Mouse (Mus musculus): ENCODE data around the gene Fam124b. TPM values are rescaled to one million over a fixed set of nuclear protein-coding genes. Genes with fewer than 3 reads are reported as not detected.

Gene Fam124b
- polyA plus RNA-seq, 1 experiment from 2014 or later: 0.77 TPM

DNA sequence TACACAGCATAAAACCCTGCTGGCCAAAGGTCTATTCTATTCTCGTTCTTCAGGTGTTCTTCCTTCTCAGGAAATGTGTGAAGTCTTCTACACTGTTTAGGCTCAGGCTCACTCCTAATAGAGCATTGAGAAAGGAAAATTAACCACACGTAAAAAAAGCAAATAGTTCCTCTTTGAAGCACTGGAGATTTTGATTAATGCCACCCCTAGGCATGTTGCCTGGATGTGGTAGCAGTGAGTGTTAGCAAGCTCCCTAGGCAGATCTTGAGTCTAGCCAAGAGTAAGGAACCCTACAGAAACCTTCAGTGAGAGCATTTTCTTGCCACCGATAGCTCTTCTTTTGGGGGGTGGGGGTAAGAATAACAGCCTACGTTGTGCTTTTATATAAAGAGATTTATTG, 51.7 kb downstream of the Fam124b start:
- Histone ChIP-seq H3K27ac (no peak overlapping the region), H3K9me3 (no peaks in the 10 kb centered on the region)

DNA sequence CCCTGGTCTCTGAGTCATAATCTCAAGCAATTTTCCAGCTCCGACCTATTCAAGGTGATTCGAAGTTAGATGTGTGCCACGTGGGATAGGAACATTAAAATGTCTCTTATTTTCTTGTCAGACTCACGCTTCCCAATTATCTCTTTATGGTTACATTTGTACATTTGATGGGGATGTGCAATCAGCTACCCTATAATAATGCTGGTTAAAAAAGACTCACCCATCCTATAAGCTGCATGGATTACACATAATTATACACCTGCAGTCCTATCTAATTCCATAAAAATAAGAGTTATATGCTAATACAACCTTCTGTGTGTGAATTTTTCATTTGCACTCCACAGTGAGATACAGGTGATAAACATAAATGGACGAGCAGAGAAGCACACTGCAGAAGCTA, 52.9 kb downstream of the Fam124b start:
- Histone ChIP-seq H3K9ac (no peak overlapping the region), H3K27me3 (no peaks in the 10 kb centered on the region), H3K36me3 (no peaks in the 10 kb centered on the region), H3K4me2 (replicated peaks) (no peak overlapping the region), H3K9me3 (no peaks in the 10 kb centered on the region), H3K4me1 (no peaks in the 10 kb centered on the region), H3K27ac (no peak overlapping the region), H3K4me3 (no peak overlapping the region)
- no peak for ATAC-seq (ENCODE audit: insufficient number of reproducible peaks, insufficient read depth, low FRiP score, low TSS enrichment)
- 81% methylated on average over 5 of the region's 5 CpGs for WGBS

More for the DNA sequence above, 51.7 kb downstream of the Fam124b start:
- WGBS: 79% methylated on average over 4 of the region's 4 CpGs
- H3K27me3 ChIP-seq: no peaks in the 10 kb centered on the region
- H3K9ac ChIP-seq: no peak overlapping the region
- no peak overlapping the region for H3K4me2 ChIP-seq (replicated peaks)
- H3K36me3 ChIP-seq: no peaks in the 10 kb centered on the region
- H3K4me3 ChIP-seq: no peak overlapping the region
- no peaks in the 10 kb centered on the region for H3K4me1 ChIP-seq
- no peak for ATAC-seq (ENCODE audit: insufficient number of reproducible peaks, insufficient read depth, low FRiP score, low TSS enrichment)

DNA sequence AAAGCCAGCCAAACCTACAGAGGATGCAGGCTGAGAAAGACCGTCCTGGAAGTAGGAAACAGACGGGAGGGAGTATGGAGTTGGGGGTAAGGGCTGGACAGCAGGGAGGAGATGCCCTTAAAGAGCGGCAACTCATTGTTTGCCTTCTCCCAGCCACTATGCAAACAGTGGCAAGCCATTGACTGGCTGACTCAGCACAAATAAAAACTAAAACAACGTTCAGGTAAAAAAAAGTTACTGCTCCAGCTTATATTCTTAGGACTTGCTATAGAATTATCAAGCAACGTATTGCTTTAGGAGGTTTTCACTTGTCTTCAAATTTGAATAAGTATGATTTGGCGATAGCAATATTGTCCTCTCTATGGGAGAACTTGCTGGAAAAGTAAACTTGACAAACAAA, 55.3 kb downstream of the Fam124b start:
- H3K9me3 ChIP-seq: no peaks in the 10 kb centered on the region

DNA sequence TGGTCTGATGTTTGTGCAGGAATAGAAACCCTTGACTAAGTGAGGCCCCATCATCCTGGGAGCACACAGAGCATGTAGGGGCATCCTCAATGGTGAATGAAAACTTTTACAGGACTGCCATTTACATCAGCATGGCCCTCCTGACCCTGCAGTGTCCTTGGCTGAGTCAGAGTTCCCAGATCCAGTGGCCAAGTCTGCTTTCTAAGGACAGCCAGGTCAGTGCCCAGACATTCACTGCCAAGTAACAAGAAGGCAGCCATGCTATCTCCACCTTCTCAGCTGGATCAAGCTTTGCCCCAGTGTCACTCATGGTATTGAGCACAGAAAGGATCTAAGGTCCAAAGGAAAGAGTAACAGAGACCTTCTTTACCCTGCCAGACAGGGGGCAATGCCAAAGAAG, 58.7 kb downstream of the Fam124b start:
- no peak for ATAC-seq (ENCODE audit: insufficient number of reproducible peaks, insufficient read depth, low FRiP score, low TSS enrichment)
- H3K4me3 ChIP-seq: no peak overlapping the region
- H3K27ac ChIP-seq: no peak overlapping the region

More for the DNA sequence above, 55.3 kb downstream of the Fam124b start:
- H3K9ac ChIP-seq: no peak overlapping the region
- no peak for ATAC-seq (ENCODE audit: insufficient number of reproducible peaks, insufficient read depth, low FRiP score, low TSS enrichment)
- H3K4me1 ChIP-seq: no peaks in the 10 kb centered on the region
- no peaks in the 10 kb centered on the region for H3K36me3 ChIP-seq
- no peaks in the 10 kb centered on the region for H3K27me3 ChIP-seq
- no peak overlapping the region for H3K4me3 ChIP-seq
- no peak overlapping the region for H3K27ac ChIP-seq
- no peak overlapping the region for H3K4me2 ChIP-seq (replicated peaks)
- 66% methylated on average over 6 of the region's 6 CpGs for WGBS

DNA sequence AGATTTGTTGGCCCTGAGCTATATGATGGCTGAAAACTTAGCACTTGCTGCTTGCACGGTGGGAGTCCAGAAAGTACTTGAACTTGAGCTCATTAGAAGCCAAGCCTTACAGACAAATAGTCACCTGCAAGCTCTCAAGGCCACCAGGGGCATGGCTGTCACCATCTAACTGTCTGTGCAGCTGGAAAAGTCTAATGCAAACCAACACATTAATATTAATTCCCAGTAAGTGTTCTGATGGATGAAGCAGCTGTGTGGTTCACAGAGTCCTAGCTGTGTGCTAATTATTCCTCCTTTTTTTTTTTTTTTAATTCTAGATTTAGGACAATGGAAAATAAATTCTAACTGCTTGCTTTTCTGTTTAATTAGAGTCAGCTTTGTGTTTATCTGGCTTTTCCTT, 63.4 kb downstream of the Fam124b start:
- no peak overlapping the region for H3K9ac ChIP-seq
- ATAC-seq (ENCODE audit: insufficient number of reproducible peaks, insufficient read depth, low FRiP score, low TSS enrichment): no peak
- no peaks in the 10 kb centered on the region for H3K27me3 ChIP-seq
- no peak overlapping the region for H3K4me3 ChIP-seq
- no peaks in the 10 kb centered on the region for H3K4me1 ChIP-seq
- H3K36me3 ChIP-seq: no peaks in the 10 kb centered on the region
- WGBS: 65% methylated on average over 1 of the region's 1 CpGs
- H3K27ac ChIP-seq: no peak overlapping the region
- H3K4me2 ChIP-seq (replicated peaks): no peak overlapping the region
- H3K9me3 ChIP-seq: no peaks in the 10 kb centered on the region

More for the DNA sequence above, 58.7 kb downstream of the Fam124b start:
- Histone ChIP-seq H3K27me3 (no peaks in the 10 kb centered on the region), H3K4me1 (no peaks in the 10 kb centered on the region), H3K9ac (no peak overlapping the region), H3K36me3 (no peaks in the 10 kb centered on the region), H3K4me2 (replicated peaks) (no peak overlapping the region), H3K9me3 (no peaks in the 10 kb centered on the region)

DNA sequence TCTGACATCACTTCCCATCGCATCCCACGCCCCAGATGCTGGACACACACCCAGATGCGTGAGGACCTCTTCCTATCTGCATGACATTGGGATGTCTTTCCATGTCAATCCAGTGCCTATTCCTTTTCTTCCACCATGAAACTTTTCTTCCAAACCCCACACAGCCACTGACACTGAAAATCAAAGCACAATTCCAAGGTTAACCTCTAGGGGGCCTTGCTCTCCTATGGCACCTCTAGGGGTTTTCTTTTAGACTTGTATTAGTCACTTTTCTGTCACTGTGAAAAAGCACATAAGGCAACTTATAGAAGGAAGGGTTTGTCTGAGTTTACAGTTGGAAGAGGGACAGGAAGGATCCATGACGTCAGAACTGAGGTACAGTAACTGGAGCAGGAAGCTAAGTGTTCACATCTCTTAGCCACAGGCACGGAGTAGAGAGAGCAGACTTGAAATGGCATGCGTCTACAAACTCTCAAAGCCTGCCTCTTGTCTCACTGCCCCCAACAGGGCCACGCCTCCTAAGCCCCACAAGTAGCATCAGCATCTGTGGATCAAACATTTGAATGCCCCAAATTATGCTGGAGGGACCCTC, 65.1 kb downstream of the Fam124b start:
- WGBS: 84% methylated on average over 7 of the region's 7 CpGs
- H3K36me3 ChIP-seq: no peaks in the 10 kb centered on the region
- H3K9me3 ChIP-seq: no peaks in the 10 kb centered on the region
- H3K27me3 ChIP-seq: no peaks in the 10 kb centered on the region
- no peaks in the 10 kb centered on the region for H3K4me1 ChIP-seq
- no peak overlapping the region for H3K4me3 ChIP-seq
- no peak overlapping the region for H3K27ac ChIP-seq
- H3K4me2 ChIP-seq (replicated peaks): no peak overlapping the region
- no peak for ATAC-seq (ENCODE audit: insufficient number of reproducible peaks, insufficient read depth, low FRiP score, low TSS enrichment)
- H3K9ac ChIP-seq: no peak overlapping the region

DNA sequence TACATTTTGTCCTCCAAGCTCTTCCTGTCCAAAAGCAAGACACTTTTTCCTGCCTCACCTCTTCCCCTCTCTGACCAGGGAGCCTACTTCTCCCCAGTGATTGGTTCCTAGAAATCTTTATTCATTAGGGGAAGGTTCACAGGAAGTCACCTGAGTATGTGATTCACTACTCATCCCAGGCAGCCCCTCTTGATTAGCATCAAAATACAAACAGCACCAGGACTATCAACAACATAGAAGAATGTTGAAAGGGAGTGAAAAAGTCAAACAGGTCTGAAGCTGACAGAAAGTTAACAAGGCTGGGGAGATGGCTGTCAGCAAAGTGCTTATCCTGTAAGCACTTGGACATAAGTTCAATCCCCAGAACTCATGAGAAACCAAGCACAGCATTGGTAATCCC, 67.6 kb downstream of the Fam124b start:
- Histone ChIP-seq H3K9me3 (no peaks in the 10 kb centered on the region), H3K4me2 (replicated peaks) (no peak overlapping the region), H3K27ac (no peak overlapping the region), H3K4me3 (no peak overlapping the region), H3K4me1 (no peaks in the 10 kb centered on the region), H3K27me3 (no peaks in the 10 kb centered on the region), H3K9ac (no peak overlapping the region), H3K36me3 (no peaks in the 10 kb centered on the region)
- no peak for ATAC-seq (ENCODE audit: insufficient number of reproducible peaks, insufficient read depth, low FRiP score, low TSS enrichment)

Other genes with a start within 250 kb of the Fam124b start
- gene Cul3, start 122.0 kb upstream of the Fam124b start, polyA plus RNA-seq (2016; fragmentation: Nextera tagmentation; extraction: Ambion mirVana): 25.5 and 28.1 TPM in 2 replicates
- not detected in 2 replicates for gene Gm45261, start 243.0 kb upstream of the Fam124b start, polyA plus RNA-seq (2016; fragmentation: Nextera tagmentation; extraction: Ambion mirVana)

Data from embryonic facial prominence, embryonic 12.5 days (tissue).